Mouse (Mus musculus) spleen, adult 2 months (tissue): ENCODE results near the gene Togaram2.

Experiments used
- CTCF ChIP-seq: fragments of 200-500 bp; IDR thresholded peaks from 2 replicates; pipeline ENCODE4 v1.5.1; 2011; ENCODE audit warnings: mild to moderate bottlenecking, inconsistent platforms; ENCODE audit not compliant: insufficient read depth, insufficient read length, insufficient replicate concordance; ENCODE audit errors: extremely low read depth
- POLR2A ChIP-seq: fragments of 200-500 bp; IDR thresholded peaks from 2 replicates; pipeline ENCODE4 v1.6.1; 2011; ENCODE audit warnings: low read depth, low read length, inconsistent platforms

DNA sequence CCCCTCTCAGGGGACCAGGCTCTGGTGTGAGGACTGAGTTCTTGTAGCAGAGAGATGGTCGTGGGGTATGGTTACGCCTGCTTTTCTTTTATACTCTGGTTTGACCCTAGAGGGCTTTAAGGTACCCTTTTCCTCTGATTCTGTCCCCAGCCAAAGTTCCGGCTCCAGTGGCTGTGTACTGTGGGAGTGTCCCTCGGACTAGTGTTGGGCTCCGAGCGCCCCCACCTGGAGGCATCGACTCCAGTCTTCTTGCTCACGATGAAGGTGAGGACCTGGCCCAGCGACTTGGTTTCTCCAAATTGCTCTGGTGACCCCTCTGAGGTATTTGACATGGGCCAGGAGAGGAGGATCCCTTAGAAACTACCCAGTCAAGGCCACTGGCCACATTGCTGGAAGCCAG, 14.4 kb downstream of the Togaram2 start:
- no peak for TF ChIP-seq CTCF
- TF ChIP-seq POLR2A: no peak
